8 mouse cellular contexts compared by ENCODE assay signal in the genomic region with DNA sequence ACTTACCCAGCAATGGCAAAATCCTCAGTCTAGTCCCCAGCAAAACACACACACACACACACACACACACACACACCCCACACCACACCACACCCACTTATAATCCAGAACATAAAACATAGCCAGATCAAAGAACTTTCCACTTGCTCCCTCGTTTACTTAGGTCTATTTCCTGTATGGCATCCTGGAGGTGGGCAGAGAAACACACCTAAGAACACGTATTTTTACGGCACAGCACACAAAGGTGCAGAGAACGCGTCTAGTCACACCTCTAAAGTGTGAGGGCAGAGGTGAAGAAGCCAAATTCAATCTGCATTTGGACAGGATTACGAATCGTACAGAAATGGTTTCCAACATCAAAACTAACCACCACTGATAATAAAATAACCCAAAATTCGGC. TPM values are rescaled to one million over a fixed set of nuclear protein-coding genes. Genes with fewer than 3 reads are reported as not detected.
A peak's percentile ranks its signal among the peaks of the same experiment; 100 is the strongest.
DNase-seq lines count a peak whose midpoint lies in the region; ATAC-seq lines count a peak whose summit lies in the region.
"Had no signal": no experiment of that assay in that cellular context is flagged by ENCODE, and none has a peak within 500 bp of the region (broad histone marks: within the 10 kb centered on the region; RNA-seq: fewer than 3 reads in every experiment).

No protein-coding gene starts in this region.

- no peak overlapping the region for H3K27ac ChIP-seq in neural tube, embryonic 11.5 days (ENCODE audit: low read depth, low read length)
- H3K27ac ChIP-seq in forebrain, embryonic 12.5 days: no peak overlapping the region
- no peak overlapping the region for H3K27ac ChIP-seq in limb, embryonic 15.5 days

- no peak overlapping the region for H3K9ac ChIP-seq in neural tube, embryonic 11.5 days (ENCODE audit: low read length)
- peak overlapping the region; percentile 90 for H3K9ac ChIP-seq in forebrain, embryonic 12.5 days
- H3K9ac ChIP-seq in limb, embryonic 15.5 days: no peak overlapping the region

- no peak for ATAC-seq in neural tube, embryonic 11.5 days (ENCODE audit: insufficient read depth, low FRiP score, low TSS enrichment)
- ATAC-seq in forebrain, embryonic 12.5 days (ENCODE audit: low FRiP score): no peak
- no peak for ATAC-seq in limb, embryonic 15.5 days (ENCODE audit: insufficient number of reproducible peaks, low FRiP score, low TSS enrichment, low read depth)

- H3K27me3 ChIP-seq in neural tube, embryonic 11.5 days (ENCODE audit: control insufficient read depth, insufficient read depth, low read length): no peaks in the 10 kb centered on the region
- 0 out of 2 replicates have a peak, but pooled peaks cover 11% of the 10 kb centered on the region for H3K27me3 ChIP-seq in forebrain, embryonic 12.5 days
- H3K27me3 ChIP-seq in limb, embryonic 15.5 days: peaks cover 5% of the 10 kb centered on the region

- H3K4me1 ChIP-seq in neural tube, embryonic 11.5 days (ENCODE audit: control insufficient read depth, insufficient read depth, low read length): peaks cover 13% of the 10 kb centered on the region
- peaks cover 30% of the 10 kb centered on the region for H3K4me1 ChIP-seq in forebrain, embryonic 12.5 days
- H3K4me1 ChIP-seq in limb, embryonic 15.5 days: peaks cover 15% of the 10 kb centered on the region

- peak overlapping the region; percentile 84 for H3K4me2 ChIP-seq in neural tube, embryonic 11.5 days (ENCODE audit: low read depth)
- peak overlapping the region; percentile 89 for H3K4me2 ChIP-seq in forebrain, embryonic 12.5 days
- peak overlapping the region; percentile 52 for H3K4me2 ChIP-seq in limb, embryonic 15.5 days

- DNase-seq in neural tube, embryonic 11.5 days (ENCODE audit: low spot score): no peak
- DNase-seq in neural tube, embryonic 10.5 days (ENCODE audit: extremely low spot score, low spot score): no peak
- DNase-seq in left cerebral cortex, postnatal 10 days (ENCODE audit: extremely low spot score in 1 of 2, low spot score in 2 of 2): no peak
- DNase-seq in layer of hippocampus, adult 9-10 months (ENCODE audit: low spot score): no peak
- DNase-seq in right cerebral cortex, postnatal 25 days: no peak
- DNase-seq: right cerebral cortex, adult 18-20 months had no signal

- peak overlapping the region; percentile 96 for H3K4me3 ChIP-seq in neural tube, embryonic 11.5 days (ENCODE audit: low read depth, low read length)
- peak overlapping the region; percentile 97 for H3K4me3 ChIP-seq in forebrain, embryonic 12.5 days (replicated peaks)
- H3K4me3 ChIP-seq in limb, embryonic 15.5 days: peak overlapping the region; percentile 96

- no peaks in the 10 kb centered on the region for H3K9me3 ChIP-seq in neural tube, embryonic 11.5 days (ENCODE audit: control insufficient read depth, low read length)
- no peaks in the 10 kb centered on the region for H3K9me3 ChIP-seq in forebrain, embryonic 12.5 days
- H3K9me3 ChIP-seq in limb, embryonic 15.5 days: no peaks in the 10 kb centered on the region

- H3K36me3 ChIP-seq in neural tube, embryonic 11.5 days (ENCODE audit: control insufficient read depth, insufficient read depth, low read length): no peaks in the 10 kb centered on the region
- peaks cover 7% of the 10 kb centered on the region; the same call in 1 of the 2 replicates for H3K36me3 ChIP-seq in forebrain, embryonic 12.5 days (replicated peaks)
- H3K36me3 ChIP-seq in limb, embryonic 15.5 days: 0 out of 2 replicates have a peak, but pooled peaks cover 3% of the 10 kb centered on the region

- intact Hi-C loops in left cerebral cortex, postnatal 10 days (cut with DNase I): no loop called here

- WGBS in neural tube, embryonic 11.5 days: 64% methylated on average over 8 of the region's 8 CpGs
- 77% methylated on average over 8 of the region's 8 CpGs for WGBS in forebrain, embryonic 12.5 days
- 32% methylated on average over 8 of the region's 8 CpGs for WGBS in limb, embryonic 15.5 days

RNA-seq across cellular contexts. Expression of gene Cog3, which starts 1.1 kb away (rescaled TPM):
- 26.4 and 30.0 TPM in 2 replicates for polyA plus RNA-seq in neural tube, embryonic 11.5 days (2014; fragmentation: Nextera tagmentation; extraction: Ambion mirVana)
- polyA plus RNA-seq in forebrain, embryonic 12.5 days (2016; fragmentation: Nextera tagmentation; extraction: Ambion mirVana): 24.1 and 24.4 TPM in 2 replicates
- polyA plus RNA-seq in limb, embryonic 15.5 days (2015; fragmentation: Nextera tagmentation; extraction: Ambion mirVana): 20.3 and 22.3 TPM in 2 replicates
- total RNA-seq in left cerebral cortex, postnatal 10 days (2021): 10 to 100 TPM; 23.2 to 23.4 TPM

RNA-seq across cellular contexts. Expression of gene Slc25a30, which starts 33.6 kb away (rescaled TPM):
- 7.5 and 7.9 TPM in 2 replicates for polyA plus RNA-seq in neural tube, embryonic 11.5 days (2014; fragmentation: Nextera tagmentation; extraction: Ambion mirVana)
- 9.7 and 10.2 TPM in 2 replicates for polyA plus RNA-seq in forebrain, embryonic 12.5 days (2016; fragmentation: Nextera tagmentation; extraction: Ambion mirVana)
- polyA plus RNA-seq in limb, embryonic 15.5 days (2015; fragmentation: Nextera tagmentation; extraction: Ambion mirVana): 2.6 and 3.7 TPM in 2 replicates
- 10 to 100 TPM; 11.0 to 15.6 TPM for total RNA-seq in left cerebral cortex, postnatal 10 days (2021)
